Mouse (Mus musculus) heart, adult 2 months (tissue): ENCODE measurements around the gene Zfp36l2. TPM values are rescaled to one million over a fixed set of nuclear protein-coding genes. Genes with fewer than 3 reads are reported as not detected.

ENCODE experiments used
- DNase-seq, 2 experiments: peaks; one replicate each; pipeline ENCODE4 v3.0.0; 2021
- H3K27ac ChIP-seq: fragments of 200-600 bp; 2 replicates; pipeline ENCODE4 v1.8.1; 2022
- H3K27me3 ChIP-seq: fragments of 200-500 bp; 2 replicates; pipeline ENCODE4 v1.6.1; 2012; ENCODE audit warnings: mild to moderate bottlenecking, low read length, inconsistent platforms, mixed read lengths; ENCODE audit not compliant: control insufficient read depth, insufficient read depth
- H3K36me3 ChIP-seq: fragments of 200-500 bp; 2 replicates; pipeline ENCODE4 v1.6.1; 2012; ENCODE audit warnings: low read length, inconsistent platforms; ENCODE audit not compliant: control insufficient read depth, insufficient read depth
- H3K4me1 ChIP-seq: fragments of 200-500 bp; 2 replicates; pipeline ENCODE4 v1.6.1; 2011; ENCODE audit warnings: low read length; ENCODE audit not compliant: control insufficient read depth, insufficient read depth
- H3K4me3 ChIP-seq: fragments of 200-600 bp; 2 replicates; pipeline ENCODE4 v1.8.1; 2022
- H3K79me2 ChIP-seq: fragments of 200-500 bp; replicated peaks from 2 replicates; pipeline ENCODE4 v1.6.1; 2012; ENCODE audit warnings: mild to moderate bottlenecking, inconsistent platforms, low read length, moderate library complexity, mixed read lengths; ENCODE audit not compliant: control insufficient read depth, insufficient read depth
- H3K9ac ChIP-seq: fragments of 200-500 bp; 2 replicates; pipeline ENCODE4 v1.6.1; 2012; ENCODE audit warnings: low read depth, mild to moderate bottlenecking, control low read depth, inconsistent platforms, low read length, mixed read lengths
- CTCF ChIP-seq: fragments of 200-600 bp; IDR thresholded peaks from 2 replicates; pipeline ENCODE4 v1.8.1; 2022; ENCODE audit warnings: antibody characterized with exemption, mild to moderate bottlenecking, moderate library complexity
- EP300 ChIP-seq: fragments of 200-500 bp; IDR thresholded peaks from 2 replicates; pipeline ENCODE4 v1.6.1; 2011; ENCODE audit warnings: low read depth, low read length, control low read depth; ENCODE audit not compliant: insufficient read depth
- POLR2A ChIP-seq: fragments of 200-500 bp; IDR thresholded peaks from 2 replicates; pipeline ENCODE4 v1.6.1; 2011; ENCODE audit warnings: mild to moderate bottlenecking, low read depth, low read length, control low read depth; ENCODE audit not compliant: insufficient read depth
- WGBS: fragments of 180-500 bp; shearing (Covaris S2); methylation state at CpG from one replicate; pipeline ENCODE4 v1.1.7; 2018; 5-methylcytosine and 5-hydroxymethylcytosine counted together
- intact Hi-C: fragments of 180-260 bp; cut with DNase I; formaldehyde crosslinking; loops from one replicate; pipeline ENCODE4 v1.15.1; 2025
- polyA plus RNA-seq: library from polyadenylated mRNA; depleted of rRNA; stranded (reverse); fragments of >200 nt; gene quantifications from 2 replicates; pipeline ENCODE4 v1.2.3, GENCODE M21; 2012
- total RNA-seq, 2 experiments: library from RNA; stranded (reverse); gene quantifications; 2 replicates each; pipeline ENCODE4 v1.2.3; 2021

Zfp36l2 gene
- total and polyA plus RNA-seq, 3 experiments, result 19.3 to 23.3 (median 19.8) TPM

GRCm38 (mm10) chr17:84203340-84203739 lies 15.6 kb upstream of the Zfp36l2 start:
- Histone ChIP-seq H3K27ac (no peak overlapping the region), H3K4me3 (no peak overlapping the region), H3K36me3 (no peaks in the 10 kb centered on the region), H3K9ac (no peak overlapping the region), H3K4me1 (no peaks in the 10 kb centered on the region; the same call in 1 of the 2 replicates), H3K79me2 (no peaks in the 10 kb centered on the region), H3K27me3 (no peaks in the 10 kb centered on the region)
- intact Hi-C loops, result no loop called here
- DNase-seq, result no peak
- 84% methylated on average over 7 of the region's 7 CpGs for WGBS
- no peak for TF ChIP-seq POLR2A
- no peak for TF ChIP-seq CTCF
- TF ChIP-seq EP300, result no peak

- intact Hi-C loops, result no loop called here
- H3K4me3 ChIP-seq, result no peak overlapping the region
- no peak for DNase-seq
- no peaks in the 10 kb centered on the region; the same call in 1 of the 2 replicates for H3K4me1 ChIP-seq
- H3K27me3 ChIP-seq, result no peaks in the 10 kb centered on the region
- no peak for TF ChIP-seq POLR2A
- no peak for TF ChIP-seq CTCF
- TF ChIP-seq EP300, result no peak
- 93% methylated on average over 5 of the region's 5 CpGs for WGBS
- H3K36me3 ChIP-seq, result no peaks in the 10 kb centered on the region
- no peak overlapping the region for H3K27ac ChIP-seq
- H3K79me2 ChIP-seq, result no peaks in the 10 kb centered on the region
- no peak overlapping the region for H3K9ac ChIP-seq
These were observed 13.4 kb upstream of the Zfp36l2 start for GRCm38 (mm10) chr17:84201183-84201582.

GRCm38 (mm10) chr17:84197912-84198344 lies 10.2 kb upstream of the Zfp36l2 start:
- intact Hi-C loops, result no loop called here
- Histone ChIP-seq H3K4me3 (no peak overlapping the region), H3K79me2 (no peaks in the 10 kb centered on the region), H3K4me1 (peaks cover 4% of the 10 kb centered on the region), H3K36me3 (no peaks in the 10 kb centered on the region), H3K27ac (no peak overlapping the region), H3K9ac (no peak overlapping the region), H3K27me3 (no peaks in the 10 kb centered on the region)
- no peak for TF ChIP-seq POLR2A
- no peak for DNase-seq
- 60% methylated on average over 4 of the region's 4 CpGs for WGBS

DNA sequence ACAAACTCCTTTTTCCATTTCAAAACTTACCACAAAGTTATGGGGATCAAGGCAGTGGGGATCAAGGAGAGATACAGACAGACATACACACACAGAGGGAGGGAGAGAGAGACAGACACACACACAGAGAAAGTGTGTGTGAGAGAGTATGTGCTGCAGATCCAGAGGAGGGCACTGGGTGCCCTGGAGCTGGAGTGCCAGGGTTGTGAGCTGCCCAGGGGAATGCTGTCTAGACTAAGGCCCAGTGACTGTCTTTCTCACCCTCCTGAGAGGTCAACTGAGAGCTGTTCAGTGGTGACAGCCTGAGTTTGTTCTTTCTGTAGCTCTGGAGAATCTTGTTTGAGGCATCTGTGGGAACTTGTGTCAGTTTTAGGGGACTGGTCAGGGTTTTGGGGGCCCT lies 8.6 kb upstream of the Zfp36l2 start:
- no peak for DNase-seq
- no peaks in the 10 kb centered on the region for H3K27me3 ChIP-seq
- H3K4me3 ChIP-seq, result no peak overlapping the region
- TF ChIP-seq CTCF (no peak), EP300 (no peak), POLR2A (no peak)
- H3K27ac ChIP-seq, result no peak overlapping the region
- no peaks in the 10 kb centered on the region for H3K79me2 ChIP-seq
- no peaks in the 10 kb centered on the region for H3K36me3 ChIP-seq
- intact Hi-C loops, result no loop called here
- peaks cover 4% of the 10 kb centered on the region for H3K4me1 ChIP-seq
- H3K9ac ChIP-seq, result no peak overlapping the region

GRCm38 (mm10) chr17:84195835-84196234 lies 8.1 kb upstream of the Zfp36l2 start:
- TF ChIP-seq CTCF (no peak), EP300 (no peak), POLR2A (no peak)
- H3K27ac ChIP-seq, result no peak overlapping the region
- intact Hi-C loops, result no loop called here
- 85% methylated on average over 3 of the region's 3 CpGs for WGBS
- no peak overlapping the region for H3K9ac ChIP-seq
- H3K4me3 ChIP-seq, result no peak overlapping the region
- no peak for DNase-seq
- no peaks in the 10 kb centered on the region for H3K36me3 ChIP-seq
- H3K4me1 ChIP-seq, result peaks cover 4% of the 10 kb centered on the region
- no peaks in the 10 kb centered on the region for H3K79me2 ChIP-seq
- H3K27me3 ChIP-seq, result no peaks in the 10 kb centered on the region

DNA sequence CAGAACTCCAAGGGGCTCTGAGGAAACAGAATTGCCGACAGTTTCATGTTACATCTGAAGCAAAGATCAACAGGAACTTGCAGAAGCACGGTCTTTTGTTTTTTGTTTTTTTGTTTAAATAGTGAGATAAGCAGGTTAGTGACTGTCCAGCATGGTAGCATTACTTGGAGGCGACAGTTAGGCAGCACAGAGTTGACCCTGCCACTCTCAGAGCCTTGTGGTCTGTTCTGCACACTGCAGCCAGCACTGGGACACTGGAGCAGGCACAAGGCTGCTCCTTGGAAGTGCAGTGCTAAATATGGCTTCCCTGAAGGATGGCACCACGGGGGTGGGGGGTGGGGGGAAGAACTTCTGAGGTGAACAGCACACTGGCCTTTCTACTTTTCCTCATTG lies 7.3 kb upstream of the Zfp36l2 start:
- TF ChIP-seq CTCF (no peak), EP300 (no peak), POLR2A (no peak)
- no peak overlapping the region for H3K4me3 ChIP-seq
- H3K27ac ChIP-seq, result no peak overlapping the region
- no peaks in the 10 kb centered on the region for H3K27me3 ChIP-seq
- no peak for DNase-seq
- intact Hi-C loops, result no loop called here
- WGBS, result 40% methylated on average over 4 of the region's 4 CpGs
- H3K4me1 ChIP-seq, result peaks cover 6% of the 10 kb centered on the region
- no peaks in the 10 kb centered on the region for H3K79me2 ChIP-seq
- no peak overlapping the region for H3K9ac ChIP-seq
- no peaks in the 10 kb centered on the region for H3K36me3 ChIP-seq
